Mouse (Mus musculus) megakaryocyte, embryonic 14.5 days (primary cell): ENCODE results near the gene Arsb. TPM values are rescaled to one million over a fixed set of nuclear protein-coding genes. Genes with fewer than 3 reads are reported as not detected.

Experiments used
- H3K27me3 ChIP-seq: replicated peaks from 2 replicates; pipeline ENCODE3; 2012; ENCODE audit warnings: inconsistent platforms
- H3K36me3 ChIP-seq: replicated peaks from 2 replicates; pipeline ENCODE3; 2012; ENCODE audit warnings: low read length, inconsistent platforms, mixed read lengths
- H3K4me1 ChIP-seq: 2 replicates; pipeline ENCODE4 v1.6.1; 2012; ENCODE audit warnings: inconsistent platforms
- H3K4me3 ChIP-seq: replicated peaks from 2 replicates; pipeline ENCODE3; 2012; ENCODE audit warnings: moderate library complexity, mild to moderate bottlenecking, inconsistent platforms
- H3K9me3 ChIP-seq: 2 replicates; pipeline ENCODE4 v1.6.1; 2012; ENCODE audit warnings: inconsistent platforms
- FLI1 ChIP-seq: IDR thresholded peaks from 2 replicates; pipeline ENCODE4 v1.6.1; 2012; ENCODE audit warnings: low read length, inconsistent platforms, mixed read lengths
- GATA1 ChIP-seq: IDR thresholded peaks from 3 replicates; pipeline ENCODE4 v1.6.1; 2012; ENCODE audit warnings: mixed read lengths, low read length, inconsistent platforms, borderline replicate concordance
- polyA plus RNA-seq: library from polyadenylated mRNA; stranded (reverse); fragments of >175 nt; gene quantifications from 2 replicates; pipeline ENCODE4 v1.2.3, GENCODE M21; 2012; ENCODE audit warnings: low replicate concordance; ENCODE audit not compliant: insufficient read depth

The Arsb gene
- polyA plus RNA-seq, 1 experiment = 2.6 TPM

DNA sequence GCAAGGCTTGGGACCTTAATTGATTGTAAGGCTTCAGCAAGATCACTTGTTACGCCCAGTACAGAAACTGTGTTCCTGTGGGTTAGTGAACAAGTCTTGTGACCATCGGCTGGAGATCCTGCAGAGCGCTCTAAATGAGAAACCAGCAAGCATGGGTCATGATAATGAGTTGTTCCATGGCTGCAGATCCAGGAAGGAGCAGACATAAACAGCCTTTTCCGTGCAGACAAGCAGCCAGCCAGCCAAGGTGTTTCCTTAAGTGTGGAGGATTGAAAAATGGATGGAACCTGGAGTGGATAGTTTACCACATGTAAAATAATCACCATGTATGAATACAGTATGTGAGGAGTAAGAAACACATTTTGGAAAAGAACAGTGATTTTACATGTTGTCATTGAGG lies 48.7 kb downstream of the Arsb start:
- Histone ChIP-seq H3K27me3 (peaks cover 13% of the 10 kb centered on the region), H3K9me3 (peaks cover 19% of the 10 kb centered on the region), H3K36me3 (no peaks in the 10 kb centered on the region), H3K4me3 (no peak overlapping the region), H3K4me1 (no peaks in the 10 kb centered on the region)
- TF ChIP-seq FLI1 = no peak
- no peak for TF ChIP-seq GATA1

DNA sequence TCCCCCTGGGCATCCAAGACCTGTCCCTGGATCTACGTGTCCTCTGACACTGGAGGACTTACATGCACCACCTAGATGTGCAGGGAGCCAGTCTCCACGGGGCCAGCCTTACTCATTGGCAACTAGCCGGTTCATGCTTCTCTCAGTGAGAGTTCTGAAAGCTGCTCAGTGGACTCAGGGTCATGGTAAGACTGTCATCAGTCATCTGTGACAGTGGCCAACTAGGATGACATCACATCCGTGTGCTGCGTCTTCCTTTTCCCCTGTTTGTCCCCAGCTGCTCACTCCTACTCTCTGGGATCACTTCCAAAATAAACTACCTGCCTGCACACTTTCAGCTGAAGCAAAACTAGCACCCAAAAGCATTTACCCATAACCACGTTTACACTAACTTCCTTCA lies 50.6 kb downstream of the Arsb start:
- H3K36me3 ChIP-seq = no peaks in the 10 kb centered on the region
- H3K4me1 ChIP-seq = no peaks in the 10 kb centered on the region
- TF ChIP-seq GATA1 (no peak), FLI1 (no peak)
- peaks cover 14% of the 10 kb centered on the region for H3K27me3 ChIP-seq
- H3K4me3 ChIP-seq = no peak overlapping the region
- H3K9me3 ChIP-seq = peaks cover 16% of the 10 kb centered on the region

DNA sequence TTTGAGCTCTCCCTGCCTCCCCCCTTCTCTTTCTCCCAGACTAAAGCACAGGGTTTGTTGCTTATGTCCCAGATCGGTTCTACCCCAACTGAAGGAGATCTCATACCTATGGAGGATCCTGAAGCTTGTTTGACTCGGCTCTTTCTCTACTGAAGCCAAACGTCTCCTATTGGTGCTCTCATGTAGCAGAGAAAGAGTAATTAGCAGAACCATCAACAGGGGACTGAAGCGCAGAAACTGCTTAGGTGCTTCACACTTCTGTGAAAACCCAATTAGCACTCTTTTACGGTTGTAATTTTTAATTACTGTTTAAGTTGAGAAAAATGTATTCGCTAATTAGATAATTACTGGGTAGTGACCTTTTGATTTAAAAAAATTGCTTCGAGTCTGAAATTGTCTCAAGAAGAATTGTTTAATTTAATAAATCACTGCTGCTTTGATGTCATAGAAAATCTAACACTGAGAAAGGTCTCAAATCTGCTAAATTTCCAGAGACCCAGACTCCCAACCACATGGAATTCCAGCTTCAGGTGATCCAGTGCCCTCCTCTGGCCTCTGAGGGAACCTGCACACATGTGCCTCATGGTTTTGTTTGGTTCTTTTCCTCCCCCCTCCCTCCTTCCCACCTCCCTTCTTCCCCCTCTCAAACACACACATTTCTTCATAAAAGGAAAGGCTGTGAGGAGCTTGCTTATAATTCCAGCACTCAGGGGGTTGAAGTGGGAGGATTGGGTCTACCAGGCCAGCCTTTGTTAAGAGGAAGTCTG lies 54.5 kb downstream of the Arsb start:
- H3K4me1 ChIP-seq = peaks cover 8% of the 10 kb centered on the region
- H3K27me3 ChIP-seq = peaks cover 15% of the 10 kb centered on the region
- no peak overlapping the region for H3K4me3 ChIP-seq
- H3K36me3 ChIP-seq = no peaks in the 10 kb centered on the region
- H3K9me3 ChIP-seq = no peaks in the 10 kb centered on the region
- no peak for TF ChIP-seq GATA1
- TF ChIP-seq FLI1 = no peak

DNA sequence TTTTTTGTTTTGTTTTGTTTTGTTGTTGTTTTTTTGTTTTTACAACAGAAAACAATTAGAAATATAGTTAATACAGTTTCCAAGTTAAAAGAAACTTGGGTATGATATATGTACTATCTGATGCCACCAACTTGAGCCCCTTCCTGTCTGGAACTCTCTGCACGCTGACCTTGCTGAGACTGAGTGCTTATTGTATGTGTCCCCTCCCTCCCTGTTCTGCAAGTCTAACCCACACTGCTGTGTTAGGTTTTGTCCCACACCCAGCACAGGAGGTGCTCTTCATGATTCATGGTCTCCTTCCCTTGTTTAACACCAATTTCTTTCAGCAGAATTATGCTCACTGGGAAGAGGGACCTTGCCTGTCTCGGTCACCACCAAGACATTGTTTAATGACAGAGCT lies 56.3 kb downstream of the Arsb start:
- Histone ChIP-seq H3K27me3 (peaks cover 9% of the 10 kb centered on the region), H3K36me3 (no peaks in the 10 kb centered on the region), H3K9me3 (peaks cover 11% of the 10 kb centered on the region), H3K4me1 (peaks cover 8% of the 10 kb centered on the region), H3K4me3 (no peak overlapping the region)
- TF ChIP-seq FLI1 (no peak), GATA1 (no peak)

DNA sequence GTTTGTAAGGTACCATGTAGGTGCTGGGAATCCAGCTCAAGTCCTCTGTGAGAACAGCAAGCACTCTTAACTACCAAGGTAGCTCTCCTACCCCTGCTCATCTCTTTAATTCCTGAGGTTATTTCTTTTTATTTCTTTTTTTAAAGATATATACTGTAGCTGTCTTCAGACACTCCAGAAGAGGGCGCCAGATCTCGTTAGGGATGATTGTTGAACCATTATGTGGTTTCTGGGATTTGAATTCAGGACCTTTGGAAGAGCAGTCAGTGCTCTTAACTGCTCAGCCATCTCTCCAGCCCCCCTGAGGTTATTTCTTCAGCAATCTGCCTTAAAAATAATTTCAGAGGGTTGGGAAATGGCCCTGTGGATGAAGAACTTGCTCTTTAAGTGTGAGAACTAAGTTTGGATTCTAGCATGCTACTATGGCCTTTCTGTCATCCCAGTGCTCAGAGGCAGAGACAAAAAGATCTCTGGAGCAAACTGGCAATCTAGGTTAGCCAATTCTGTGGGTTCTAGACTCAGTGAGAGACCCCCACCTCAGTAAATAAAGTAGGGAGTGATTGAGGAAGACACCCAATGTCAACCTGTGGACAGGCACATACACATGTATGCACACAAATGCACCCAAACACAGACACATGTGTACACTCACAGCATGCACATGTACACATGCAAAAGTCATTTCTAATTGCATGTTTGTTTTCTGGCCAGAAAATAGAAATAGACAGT lies 58.3 kb downstream of the Arsb start:
- Histone ChIP-seq H3K36me3 (no peaks in the 10 kb centered on the region), H3K9me3 (peaks cover 13% of the 10 kb centered on the region), H3K4me3 (no peak overlapping the region), H3K4me1 (peaks cover 8% of the 10 kb centered on the region), H3K27me3 (peaks cover 11% of the 10 kb centered on the region)
- TF ChIP-seq FLI1 (no peak), GATA1 (no peak)

DNA sequence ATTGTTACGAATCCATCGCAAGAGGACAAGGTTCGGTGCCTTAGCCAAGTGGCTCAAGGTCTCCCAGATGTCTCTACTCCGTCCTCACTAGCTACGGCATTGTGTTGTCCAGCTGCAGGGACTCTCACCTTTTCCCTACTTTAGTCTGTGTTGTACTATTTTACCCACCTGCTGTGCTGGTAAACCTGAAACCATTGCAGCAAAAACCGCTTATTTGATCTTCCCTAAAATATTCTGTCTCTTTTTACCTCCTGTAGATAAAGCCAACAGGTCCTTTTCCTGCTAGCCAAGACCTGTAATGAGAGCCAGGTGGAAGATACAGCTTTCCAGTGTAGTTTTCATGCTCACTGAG lies 58.8 kb downstream of the Arsb start:
- peaks cover 13% of the 10 kb centered on the region for H3K9me3 ChIP-seq
- no peaks in the 10 kb centered on the region for H3K36me3 ChIP-seq
- peaks cover 11% of the 10 kb centered on the region for H3K27me3 ChIP-seq
- TF ChIP-seq GATA1 (no peak), FLI1 (no peak)
- no peak overlapping the region for H3K4me3 ChIP-seq
- peaks cover 8% of the 10 kb centered on the region for H3K4me1 ChIP-seq

DNA sequence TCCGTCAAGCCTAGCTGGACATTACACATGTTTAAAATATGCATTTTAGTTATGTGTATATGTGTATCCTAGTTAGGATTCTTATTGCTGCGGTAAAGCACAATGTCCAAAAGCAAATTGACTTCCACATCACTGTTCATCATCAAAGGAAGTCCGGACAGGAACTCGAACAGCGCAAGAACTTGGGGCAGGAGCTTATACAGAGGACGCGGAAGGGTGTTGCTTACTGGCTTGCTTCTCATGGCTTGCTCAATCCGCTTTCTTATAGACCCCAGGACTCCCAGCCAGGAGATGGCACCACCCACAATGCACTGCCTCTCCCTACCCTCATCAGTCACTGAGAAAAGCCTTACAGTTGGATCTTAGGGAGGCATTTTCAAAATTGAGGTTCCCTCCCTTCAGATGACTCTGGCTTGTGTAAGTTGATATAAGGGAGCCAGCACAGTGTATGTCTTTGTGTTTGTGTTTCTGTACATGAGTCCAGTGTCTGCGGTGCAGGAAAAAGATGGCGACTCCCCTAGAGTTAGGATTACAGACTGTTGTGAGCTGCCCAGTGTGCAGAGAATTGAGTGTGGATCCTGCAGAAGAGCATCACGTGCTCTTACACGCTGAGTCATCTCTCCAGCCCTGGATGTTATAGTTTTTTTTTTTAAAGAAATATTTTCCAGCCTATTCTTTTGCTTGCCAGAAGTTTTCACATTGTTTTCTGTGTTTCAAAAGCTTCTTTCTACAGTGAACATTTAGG lies 66.2 kb downstream of the Arsb start:
- Histone ChIP-seq H3K4me1 (peaks cover 8% of the 10 kb centered on the region), H3K36me3 (no peaks in the 10 kb centered on the region), H3K27me3 (peaks cover 9% of the 10 kb centered on the region), H3K9me3 (peaks cover 11% of the 10 kb centered on the region), H3K4me3 (no peak overlapping the region)
- TF ChIP-seq GATA1 (no peak), FLI1 (no peak)

DNA sequence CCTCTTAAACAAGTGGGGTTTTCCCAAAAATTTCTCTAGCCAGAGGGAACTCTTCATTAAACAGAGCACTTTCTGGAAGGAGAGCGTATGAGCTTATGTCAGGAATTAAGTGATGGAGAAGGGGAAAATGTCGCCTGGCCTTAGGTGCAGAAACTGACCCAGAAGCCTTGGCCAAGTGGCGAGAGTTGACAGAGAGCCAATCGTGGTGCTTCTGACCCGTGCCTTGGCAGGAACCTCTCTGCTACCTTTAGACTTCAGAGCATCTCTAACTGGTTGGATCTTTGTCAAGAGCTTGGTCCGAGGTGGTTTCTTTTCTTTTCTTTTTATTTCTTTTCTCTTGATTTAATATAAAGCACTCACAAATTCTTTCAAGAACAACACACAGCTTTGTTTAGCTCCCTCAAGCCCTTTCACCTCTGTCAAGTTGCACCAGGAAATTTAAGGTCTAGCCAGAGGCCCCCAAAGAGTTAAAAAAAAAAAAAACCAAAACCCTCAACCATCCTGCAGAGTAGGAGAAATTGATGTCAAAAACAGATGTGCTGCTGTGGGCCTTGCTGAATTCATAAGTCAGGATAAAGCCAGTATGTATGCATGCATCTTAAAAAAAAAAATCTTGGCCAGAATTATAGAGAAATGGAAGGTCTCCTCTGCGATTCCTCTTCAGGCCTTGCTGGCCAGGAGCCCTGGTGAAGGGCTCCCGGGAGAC lies 67.2 kb downstream of the Arsb start:
- peaks cover 8% of the 10 kb centered on the region for H3K4me1 ChIP-seq
- no peaks in the 10 kb centered on the region for H3K36me3 ChIP-seq
- TF ChIP-seq GATA1 (no peak), FLI1 (no peak)
- H3K9me3 ChIP-seq = peaks cover 14% of the 10 kb centered on the region
- H3K27me3 ChIP-seq = peaks cover 7% of the 10 kb centered on the region
- H3K4me3 ChIP-seq = no peak overlapping the region

DNA sequence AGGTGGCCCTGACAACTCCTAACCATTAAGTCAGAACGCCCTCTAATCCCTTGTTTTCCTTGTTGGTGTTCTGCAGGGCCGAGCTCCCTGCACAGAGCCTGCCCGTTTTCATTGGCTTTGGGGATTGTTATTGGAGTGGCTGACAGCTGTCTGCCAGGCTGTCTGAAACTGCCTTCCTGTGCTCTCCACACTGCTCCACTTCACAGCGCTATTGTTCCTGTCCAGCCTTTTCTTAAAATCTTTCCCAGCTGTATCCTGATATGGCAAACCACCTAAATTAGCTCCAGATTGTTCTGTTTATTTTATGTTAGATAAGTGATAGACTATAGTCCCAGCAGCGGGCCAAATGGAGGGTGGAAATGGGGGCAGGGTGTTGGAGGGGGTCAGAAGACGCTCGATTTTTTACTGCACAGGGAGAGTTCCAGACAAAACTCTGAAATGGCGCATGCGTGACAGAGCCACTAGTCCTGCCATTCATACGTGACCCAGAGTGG lies 67.8 kb downstream of the Arsb start:
- no peaks in the 10 kb centered on the region for H3K36me3 ChIP-seq
- peaks cover 7% of the 10 kb centered on the region for H3K27me3 ChIP-seq
- peaks cover 14% of the 10 kb centered on the region for H3K9me3 ChIP-seq
- no peak overlapping the region for H3K4me3 ChIP-seq
- peaks cover 8% of the 10 kb centered on the region for H3K4me1 ChIP-seq
- TF ChIP-seq FLI1 (no peak), GATA1 (no peak)
